Mouse (Mus musculus) thymus, adult 2 months (tissue): ENCODE measurements around the gene Nfatc3. TPM values are rescaled to one million over a fixed set of nuclear protein-coding genes. Genes with fewer than 3 reads are reported as not detected.

Experiments used
- DNase-seq: peaks from one replicate; pipeline ENCODE4 v3.0.0; 2021
- H3K27ac ChIP-seq: fragments of 200-500 bp; 2 replicates; pipeline ENCODE4 v1.5.1; 2012; ENCODE audit warnings: low read length, control low read depth; ENCODE audit not compliant: control insufficient read depth, insufficient read depth
- H3K27me3 ChIP-seq: fragments of 200-500 bp; 2 replicates; pipeline ENCODE4 v1.6.1; 2012; ENCODE audit warnings: mild to moderate bottlenecking, low read length, moderate library complexity, mixed read lengths; ENCODE audit not compliant: control insufficient read depth, insufficient read depth
- H3K36me3 ChIP-seq: fragments of 200-500 bp; 2 replicates; pipeline ENCODE4 v1.6.1; 2012; ENCODE audit warnings: mild to moderate bottlenecking, low read length, moderate library complexity; ENCODE audit not compliant: control insufficient read depth, insufficient read depth
- H3K4me1 ChIP-seq: fragments of 200-500 bp; replicated peaks from 2 replicates; pipeline ENCODE4 v1.6.1; 2012; ENCODE audit warnings: low read length; ENCODE audit not compliant: control insufficient read depth, insufficient read depth
- H3K4me3 ChIP-seq: fragments of 200-500 bp; 2 replicates; pipeline ENCODE4 v1.5.1; 2012; ENCODE audit warnings: mild to moderate bottlenecking, low read length, control low read depth, moderate library complexity; ENCODE audit not compliant: control insufficient read depth, insufficient read depth
- CTCF ChIP-seq: fragments of 200-500 bp; IDR thresholded peaks from 2 replicates; pipeline ENCODE4 v1.5.1; 2012; ENCODE audit warnings: mild to moderate bottlenecking, control low read depth, low read length, moderate library complexity, borderline replicate concordance; ENCODE audit not compliant: control insufficient read depth, poor library complexity, insufficient read depth; ENCODE audit errors: extremely low read depth
- POLR2A ChIP-seq: fragments of 200-500 bp; IDR thresholded peaks from 2 replicates; pipeline ENCODE4 v1.6.1; 2012; ENCODE audit warnings: mild to moderate bottlenecking, low read length, control low read depth, moderate library complexity; ENCODE audit not compliant: control insufficient read depth, poor library complexity, insufficient read depth; ENCODE audit errors: extremely low read depth
- WGBS: fragments of 180-500 bp; shearing (Covaris S2); methylation state at CpG from one replicate; pipeline ENCODE4 v1.1.7; 2018; 5-methylcytosine and 5-hydroxymethylcytosine counted together
- polyA plus RNA-seq: library from polyadenylated mRNA; depleted of rRNA; stranded (reverse); fragments of >200 nt; gene quantifications from 2 replicates; pipeline ENCODE4 v1.2.3, GENCODE M21; 2012

Nfatc3 gene
- polyA plus RNA-seq, 1 experiment = 161 TPM

- Histone ChIP-seq H3K4me1 (peaks cover 11% of the 10 kb centered on the region), H3K27me3 (no peaks in the 10 kb centered on the region), H3K36me3 (peaks cover 3% of the 10 kb centered on the region; the same call in 1 of the 2 replicates), H3K4me3 (no peak overlapping the region), H3K27ac (no peak overlapping the region)
- no peak for DNase-seq
- 96% methylated on average over 2 of the region's 2 CpGs for WGBS
- no peak for TF ChIP-seq CTCF
- no peak for TF ChIP-seq POLR2A
These were observed 8.1 kb downstream of the Nfatc3 start for GRCm38 (mm10) chr8:106066721-106067120.

- 47% methylated on average over 1 of the region's 1 CpGs for WGBS
- TF ChIP-seq POLR2A = no peak
- Histone ChIP-seq H3K36me3 (peaks cover 5% of the 10 kb centered on the region; the same call in 1 of the 2 replicates), H3K27ac (no peak overlapping the region), H3K4me3 (no peak overlapping the region), H3K4me1 (peaks cover 8% of the 10 kb centered on the region), H3K27me3 (no peaks in the 10 kb centered on the region)
- DNase-seq = no peak
These were observed 10.9 kb downstream of the Nfatc3 start for GRCm38 (mm10) chr8:106069565-106069964.

GRCm38 (mm10) chr8:106072113-106072512 lies 13.5 kb downstream of the Nfatc3 start:
- Histone ChIP-seq H3K27ac (no peak overlapping the region), H3K4me1 (peaks cover 6% of the 10 kb centered on the region), H3K27me3 (no peaks in the 10 kb centered on the region), H3K4me3 (no peak overlapping the region), H3K36me3 (peaks cover 10% of the 10 kb centered on the region; the same call in 1 of the 2 replicates)
- DNase-seq = no peak
- TF ChIP-seq POLR2A (no peak), CTCF (no peak)

DNA sequence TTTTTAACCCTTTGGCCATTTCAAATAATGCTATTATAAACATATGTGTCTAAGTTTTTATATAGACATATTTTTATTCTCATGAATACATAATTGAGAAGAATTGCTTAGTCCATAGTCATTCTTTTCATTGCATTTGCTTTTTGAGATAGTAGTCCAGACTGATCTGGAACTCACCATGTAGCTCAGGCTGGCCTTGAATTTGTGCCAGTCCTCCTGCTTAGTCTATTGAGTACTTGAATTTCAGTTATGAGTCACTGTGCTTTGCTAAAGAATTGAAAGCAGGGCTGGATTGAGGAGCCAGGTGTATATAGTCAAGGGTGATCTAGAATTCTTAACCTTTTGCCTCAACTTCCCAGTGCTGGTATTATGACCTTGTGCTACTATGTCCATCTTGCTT lies 15.6 kb downstream of the Nfatc3 start:
- Histone ChIP-seq H3K27ac (no peak overlapping the region), H3K36me3 (peaks cover 20% of the 10 kb centered on the region), H3K4me3 (no peak overlapping the region), H3K4me1 (peaks cover 7% of the 10 kb centered on the region), H3K27me3 (no peaks in the 10 kb centered on the region)
- TF ChIP-seq POLR2A = no peak
- no peak for DNase-seq

GRCm38 (mm10) chr8:106074659-106075058 lies 16.0 kb downstream of the Nfatc3 start:
- no peak for DNase-seq
- 82% methylated on average over 1 of the region's 1 CpGs for WGBS
- H3K27me3 ChIP-seq = no peaks in the 10 kb centered on the region
- peaks cover 24% of the 10 kb centered on the region for H3K36me3 ChIP-seq
- H3K4me3 ChIP-seq = no peak overlapping the region
- TF ChIP-seq CTCF = no peak
- no peak for TF ChIP-seq POLR2A
- H3K27ac ChIP-seq = no peak overlapping the region
- peaks cover 8% of the 10 kb centered on the region for H3K4me1 ChIP-seq

DNA sequence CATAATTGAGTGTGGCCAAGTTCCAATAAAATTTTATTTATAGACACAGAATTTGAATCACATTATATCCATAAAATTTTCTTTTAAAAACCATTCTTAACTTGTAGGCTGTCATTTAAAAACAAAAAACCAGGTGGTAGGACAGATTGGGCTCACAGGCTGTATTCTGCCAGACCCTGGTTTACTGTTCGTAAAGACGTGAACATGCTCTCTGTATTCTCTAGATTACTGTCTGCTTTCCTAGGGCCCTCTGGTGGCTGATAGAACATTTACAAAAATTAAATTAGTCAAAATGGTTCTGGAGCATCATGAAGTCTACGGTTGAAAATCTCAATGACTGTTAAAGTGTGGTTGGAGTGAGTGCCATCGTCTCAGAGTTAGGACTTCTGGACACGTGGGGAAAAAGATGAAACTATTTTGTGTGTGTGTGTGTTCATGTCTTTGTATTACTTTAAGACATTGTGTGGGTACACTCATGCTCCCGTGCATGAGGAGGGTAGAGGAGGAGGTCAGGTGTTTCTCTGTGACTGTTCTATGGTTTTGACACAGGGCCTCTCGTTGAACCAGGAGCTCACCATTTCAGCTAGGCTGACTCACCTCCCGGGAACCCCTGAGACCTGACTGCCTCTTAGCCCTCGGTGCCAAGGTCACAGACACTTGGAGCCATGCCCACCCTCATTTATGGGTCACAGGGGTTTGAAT lies 16.7 kb downstream of the Nfatc3 start:
- 62% methylated on average over 9 of the region's 9 CpGs for WGBS
- no peak for DNase-seq
- TF ChIP-seq CTCF (no peak), POLR2A (no peak)
- peaks cover 8% of the 10 kb centered on the region for H3K4me1 ChIP-seq
- no peak overlapping the region for H3K4me3 ChIP-seq
- no peaks in the 10 kb centered on the region for H3K27me3 ChIP-seq
- peak overlapping the region; percentile 59 for H3K27ac ChIP-seq
- H3K36me3 ChIP-seq = peaks cover 26% of the 10 kb centered on the region

DNA sequence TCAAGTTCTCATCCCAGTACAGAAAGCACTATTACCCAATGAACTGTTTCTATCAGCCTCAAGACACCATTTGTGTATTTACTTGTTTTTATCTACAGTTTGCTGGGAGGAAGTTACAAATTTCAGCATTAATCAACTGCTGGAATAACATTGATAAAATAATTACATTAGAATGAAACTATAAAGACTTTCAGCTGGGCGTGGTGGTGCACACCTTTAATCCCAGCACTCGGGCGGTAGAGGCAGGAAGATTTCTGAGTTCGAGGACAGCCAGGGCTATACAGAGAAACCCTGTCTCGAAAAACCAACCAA lies 17.2 kb downstream of the Nfatc3 start:
- H3K4me3 ChIP-seq = no peak overlapping the region
- H3K27ac ChIP-seq = peak overlapping the region; percentile 59
- DNase-seq = no peak
- H3K4me1 ChIP-seq = peaks cover 8% of the 10 kb centered on the region
- 95% methylated on average over 5 of the region's 5 CpGs for WGBS
- H3K27me3 ChIP-seq = no peaks in the 10 kb centered on the region
- H3K36me3 ChIP-seq = peaks cover 31% of the 10 kb centered on the region
- no peak for TF ChIP-seq POLR2A
- TF ChIP-seq CTCF = no peak
